Mouse (Mus musculus) kidney, adult 2 months (tissue): ENCODE measurements around the gene Nucb2.

Source experiments
- CTCF ChIP-seq: fragments of 200-500 bp; conservative IDR thresholded peaks from 2 replicates; pipeline ENCODE4 v1.5.1; 2011; ENCODE audit warnings: low read depth, mild to moderate bottlenecking, control low read depth, low read length, moderate library complexity, mixed read lengths; ENCODE audit not compliant: insufficient read depth, insufficient read length
- POLR2A ChIP-seq: fragments of 200-500 bp; IDR thresholded peaks from one replicate; pipeline ENCODE4 v1.6.1; 2011; ENCODE audit warnings: low read depth, low read length, control low read depth

- TF ChIP-seq CTCF (no peak), POLR2A (no peak)
Measured at GRCm38 (mm10) chr7:116483782-116484181, 20.4 kb upstream of the Nucb2 start.
